Mouse (Mus musculus) kidney, embryonic 14.5 days (tissue): ENCODE measurements at regions not wholly inside any gene's neighbourhood (a gene's known extent, or its start where the extent isn't known, plus 50 kb on each side); places are given as distances from the start of the nearest gene placed in this dataset.
A peak's percentile ranks its signal among the peaks of the same experiment; 100 is the strongest.
"Not testable (repeated sequence)": the region's sequence is repeated elsewhere in the genome, so short reads cannot be mapped to it uniquely, and the experiment has no call there.

Experiments
- ATAC-seq: fragments of 200-750 bp; cut with Nextera tagmentation; 2 replicates; pipeline ENCODE4 v1.8.0; 2017; ENCODE audit warnings: moderate number of reproducible peaks, mild to moderate bottlenecking, moderate TSS enrichment, moderate library complexity; ENCODE audit not compliant: low FRiP score, low TSS enrichment
- H3K27ac ChIP-seq: fragments of 300-500 bp; sonication (generic); 2 replicates; pipeline ENCODE4 v1.5.1; 2014; ENCODE audit warnings: low read depth, mild to moderate bottlenecking, low read length, moderate library complexity, mixed read lengths
- H3K27me3 ChIP-seq: fragments of 300-500 bp; sonication (generic); 2 replicates; pipeline ENCODE4 v1.6.1; 2014; ENCODE audit warnings: mild to moderate bottlenecking, low read length; ENCODE audit not compliant: control insufficient read depth, insufficient read depth
- H3K36me3 ChIP-seq: fragments of 300-500 bp; sonication (generic); 2 replicates; pipeline ENCODE4 v1.6.1; 2014; ENCODE audit warnings: low read length, mixed read lengths; ENCODE audit not compliant: control insufficient read depth, insufficient read depth
- H3K4me1 ChIP-seq: fragments of 300-500 bp; sonication (generic); 2 replicates; pipeline ENCODE4 v1.6.1; 2014; ENCODE audit warnings: low read length, mixed read lengths; ENCODE audit not compliant: control insufficient read depth, insufficient read depth
- H3K4me2 ChIP-seq: fragments of 300-500 bp; sonication (generic); replicated peaks from 2 replicates; pipeline ENCODE4 v1.6.1; 2014; ENCODE audit warnings: low read depth, mild to moderate bottlenecking, low read length
- H3K4me3 ChIP-seq: fragments of 300-500 bp; sonication (generic); 2 replicates; pipeline ENCODE4 v1.5.1; 2014; ENCODE audit warnings: mild to moderate bottlenecking, low read length
- H3K9ac ChIP-seq: fragments of 300-500 bp; sonication (generic); 2 replicates; pipeline ENCODE4 v1.6.1; 2014; ENCODE audit warnings: low read depth, mild to moderate bottlenecking, low read length, moderate library complexity
- H3K9me3 ChIP-seq: fragments of 300-500 bp; sonication (generic); 2 replicates; pipeline ENCODE4 v1.6.1; 2016; ENCODE audit warnings: low read length; ENCODE audit not compliant: control insufficient read depth
- WGBS: fragments of 180-500 bp; shearing (Covaris S2); extraction: QIAGEN DNeasy Blood & Tissue Kit; methylation state at CpG from one replicate; pipeline ENCODE4 v1.1.7; 2014; 5-methylcytosine and 5-hydroxymethylcytosine counted together

DNA sequence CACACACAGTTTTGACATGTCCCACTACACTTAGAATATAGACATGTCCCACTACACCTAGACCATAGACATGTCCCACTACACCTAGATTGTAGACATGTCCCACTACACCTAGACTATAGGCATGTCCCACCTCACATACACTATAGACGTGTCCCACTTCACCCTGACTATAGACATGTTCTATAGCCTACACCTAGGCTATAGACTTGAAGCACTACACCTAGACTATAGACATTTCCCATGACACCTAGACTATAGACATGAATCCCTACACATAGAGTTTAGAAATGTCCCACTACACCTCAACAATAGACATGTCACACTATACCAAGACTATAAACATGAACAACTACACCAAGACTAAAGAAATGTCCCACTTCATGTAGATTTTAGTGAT lies 2580.9 kb downstream of the Gm37988 start:
- Histone ChIP-seq H3K27me3 (no peaks in the 10 kb centered on the region), H3K4me2 (no peak overlapping the region), H3K36me3 (no peaks in the 10 kb centered on the region), H3K9me3 (no peaks in the 10 kb centered on the region), H3K9ac (no peak overlapping the region), H3K4me1 (no peaks in the 10 kb centered on the region), H3K4me3 (no peak overlapping the region), H3K27ac (no peak overlapping the region)
- ATAC-seq = no peak
- 85% methylated on average over 1 of the region's 1 CpGs for WGBS

DNA sequence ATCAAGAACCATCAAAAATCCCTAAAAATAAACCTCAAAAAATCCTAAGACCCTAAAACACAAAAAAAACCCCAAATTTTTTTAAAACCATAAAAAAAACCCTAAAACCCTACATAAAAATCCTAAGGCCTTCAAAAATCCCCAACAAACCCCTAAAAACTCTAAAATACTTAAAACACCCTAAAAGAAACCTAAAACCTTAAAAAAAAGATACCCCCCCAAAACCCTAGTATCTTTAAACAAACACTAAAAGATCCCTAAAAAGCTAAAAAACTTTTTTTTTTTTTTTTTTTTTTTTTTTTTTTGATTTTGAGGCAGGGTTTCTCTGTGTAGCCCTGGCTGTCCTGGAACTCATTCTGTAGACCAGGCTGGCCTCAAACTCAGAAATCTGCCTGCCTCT lies 2585.8 kb downstream of the Gm37988 start:
- H3K4me2 ChIP-seq = no peak overlapping the region
- H3K27ac ChIP-seq = no peak overlapping the region
- no peak overlapping the region for H3K4me3 ChIP-seq
- H3K9me3 ChIP-seq = no peaks in the 10 kb centered on the region
- no peaks in the 10 kb centered on the region for H3K4me1 ChIP-seq
- ATAC-seq = no peak
- no peaks in the 10 kb centered on the region for H3K36me3 ChIP-seq
- no peaks in the 10 kb centered on the region for H3K27me3 ChIP-seq
- no peak overlapping the region for H3K9ac ChIP-seq

DNA sequence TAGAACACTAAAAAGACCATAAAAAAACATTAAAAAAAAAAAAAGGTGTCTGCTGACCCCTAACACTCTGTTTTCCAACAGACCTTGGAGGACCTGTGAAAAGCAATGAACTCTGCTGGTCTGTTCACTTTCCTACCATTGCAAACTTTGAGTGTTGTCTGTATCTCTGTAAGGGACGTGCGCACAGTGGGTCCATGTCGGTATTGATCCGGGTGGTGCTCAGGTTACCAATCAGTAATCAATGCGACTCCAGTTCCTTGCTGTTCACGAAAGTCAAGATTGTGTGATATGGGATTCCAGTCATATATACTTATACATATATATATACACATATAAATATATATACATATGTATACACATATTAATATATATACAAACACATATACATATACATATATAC lies 2586.5 kb downstream of the Gm37988 start:
- Histone ChIP-seq H3K27ac (no peak overlapping the region), H3K9ac (no peak overlapping the region), H3K36me3 (no peaks in the 10 kb centered on the region), H3K27me3 (no peaks in the 10 kb centered on the region), H3K4me2 (no peak overlapping the region), H3K9me3 (no peaks in the 10 kb centered on the region), H3K4me1 (no peaks in the 10 kb centered on the region), H3K4me3 (no peak overlapping the region)
- 93% methylated on average over 6 of the region's 6 CpGs for WGBS
- no peak for ATAC-seq

DNA sequence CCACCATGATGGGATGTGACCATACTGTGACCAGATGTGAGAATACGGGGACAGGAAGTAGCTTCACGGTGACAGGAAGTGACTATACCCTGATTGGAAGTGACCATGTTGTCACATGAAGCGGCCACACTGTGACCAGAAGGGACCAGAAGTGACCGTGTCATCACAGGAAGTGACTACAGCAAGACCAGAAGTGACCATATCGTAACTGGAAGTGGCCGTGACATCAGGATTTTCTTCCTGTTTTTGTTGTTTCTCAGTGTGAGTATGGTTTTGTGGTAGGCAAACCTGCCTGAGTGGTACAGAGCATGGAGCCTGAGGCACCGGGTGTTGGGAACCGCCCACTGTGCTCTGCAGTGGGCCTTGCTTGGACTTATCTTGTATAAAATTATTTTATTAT lies 2587.8 kb downstream of the Gm37988 start:
- Histone ChIP-seq H3K9me3 (no peaks in the 10 kb centered on the region), H3K4me1 (no peaks in the 10 kb centered on the region), H3K27ac (no peak overlapping the region), H3K4me2 (no peak overlapping the region), H3K9ac (no peak overlapping the region), H3K27me3 (no peaks in the 10 kb centered on the region), H3K36me3 (no peaks in the 10 kb centered on the region), H3K4me3 (no peak overlapping the region)
- 88% methylated on average over 8 of the region's 8 CpGs for WGBS
- ATAC-seq = no peak

DNA sequence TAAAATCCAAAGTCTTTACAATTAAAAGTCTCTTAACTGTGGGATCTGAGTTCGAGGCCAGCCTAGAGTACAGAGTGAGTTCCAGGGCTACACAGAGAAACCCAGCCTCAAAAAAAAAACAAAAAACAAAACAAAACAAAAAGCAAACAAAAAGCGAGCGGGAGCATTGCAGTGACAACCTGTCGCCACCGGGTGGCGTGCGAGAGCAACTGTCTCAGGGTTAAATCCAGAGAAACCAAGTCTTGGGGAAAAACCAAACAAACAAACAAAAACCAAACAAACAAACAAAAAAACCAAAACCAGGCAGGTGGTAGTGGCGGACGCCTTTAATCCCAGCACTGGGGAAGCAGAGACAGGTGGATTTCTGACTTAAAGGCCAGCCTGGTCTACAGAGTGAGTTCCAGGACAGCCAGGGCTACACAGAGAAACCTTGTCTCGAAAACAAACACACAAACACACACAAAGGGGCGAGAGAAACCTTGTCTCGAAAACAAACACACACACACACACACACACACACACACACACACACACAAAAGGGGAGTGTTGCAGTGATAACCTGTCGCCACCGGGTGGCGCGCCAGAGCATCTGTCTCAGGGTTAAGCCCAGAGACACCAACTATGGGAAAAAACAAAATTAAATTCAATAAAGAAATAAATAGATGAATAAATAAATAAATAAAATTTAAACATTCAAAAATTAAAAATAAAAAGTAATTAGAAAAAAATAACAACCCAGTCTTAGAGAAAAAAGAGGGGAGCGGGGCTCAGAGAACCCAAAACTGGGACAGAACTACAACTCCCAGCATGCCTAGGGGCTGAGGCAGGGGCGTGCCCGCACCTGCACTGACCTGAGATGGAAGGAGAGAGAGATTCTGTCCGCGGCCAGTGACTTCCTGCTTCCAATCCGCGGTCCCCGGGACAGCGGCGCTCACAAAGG lies 2589.4 kb downstream of the Gm37988 start:
- Histone ChIP-seq H3K9ac (peak overlapping the region; percentile 59; the same call in 1 of the 2 replicates), H3K27ac (peak overlapping the region; percentile 71; the same call in 1 of the 2 replicates), H3K36me3 (no peaks in the 10 kb centered on the region), H3K4me2 (peak overlapping the region; percentile 27), H3K4me1 (no peaks in the 10 kb centered on the region), H3K27me3 (no peaks in the 10 kb centered on the region), H3K9me3 (no peaks in the 10 kb centered on the region), H3K4me3 (peak overlapping the region; percentile 68)
- WGBS = 14% methylated on average over 26 of the region's 26 CpGs
- peak; percentile 88 for ATAC-seq

DNA sequence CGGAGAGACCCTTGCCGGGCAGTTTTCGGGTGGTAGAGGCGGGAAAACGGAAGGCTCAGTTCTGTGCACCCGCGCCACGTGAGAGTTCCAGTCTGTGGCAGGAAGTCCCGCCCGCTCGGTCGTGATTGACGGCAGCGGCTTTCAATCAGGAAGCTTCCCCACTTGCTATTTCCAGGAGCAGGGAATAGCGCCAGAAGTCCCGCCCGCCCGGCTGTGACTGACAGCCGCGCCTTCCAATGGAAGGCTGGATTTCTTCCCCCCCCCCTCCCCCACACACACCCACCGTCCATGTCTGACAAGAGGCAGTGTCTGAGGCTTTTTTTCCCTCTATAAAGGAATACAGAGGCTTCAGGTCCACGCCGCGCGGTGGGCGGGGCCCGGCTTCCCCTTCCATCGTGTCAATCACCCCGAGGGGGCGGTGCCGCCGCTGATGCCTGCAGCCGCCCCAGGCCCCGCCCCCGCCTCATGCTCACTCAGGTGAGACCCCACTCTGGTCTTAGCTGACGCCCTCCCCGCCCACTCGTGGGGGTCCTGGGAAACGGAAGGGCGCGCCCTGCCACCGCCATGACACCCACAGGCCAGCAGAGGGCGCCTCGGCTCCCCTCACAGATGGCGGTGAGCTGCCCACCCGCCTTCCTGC lies 2590.2 kb downstream of the Gm37988 start:
- peak; percentile 97 for ATAC-seq
- H3K4me1 ChIP-seq = no peaks in the 10 kb centered on the region
- H3K27me3 ChIP-seq = no peaks in the 10 kb centered on the region
- H3K36me3 ChIP-seq = no peaks in the 10 kb centered on the region
- peak overlapping the region; percentile 71; the same call in 1 of the 2 replicates for H3K27ac ChIP-seq
- H3K4me2 ChIP-seq = peak overlapping the region; percentile 54
- WGBS = under 1% methylated on average over 41 of the region's 46 CpGs
- H3K9ac ChIP-seq = peak overlapping the region; percentile 73
- H3K4me3 ChIP-seq = peak overlapping the region; percentile 68
- no peaks in the 10 kb centered on the region for H3K9me3 ChIP-seq

DNA sequence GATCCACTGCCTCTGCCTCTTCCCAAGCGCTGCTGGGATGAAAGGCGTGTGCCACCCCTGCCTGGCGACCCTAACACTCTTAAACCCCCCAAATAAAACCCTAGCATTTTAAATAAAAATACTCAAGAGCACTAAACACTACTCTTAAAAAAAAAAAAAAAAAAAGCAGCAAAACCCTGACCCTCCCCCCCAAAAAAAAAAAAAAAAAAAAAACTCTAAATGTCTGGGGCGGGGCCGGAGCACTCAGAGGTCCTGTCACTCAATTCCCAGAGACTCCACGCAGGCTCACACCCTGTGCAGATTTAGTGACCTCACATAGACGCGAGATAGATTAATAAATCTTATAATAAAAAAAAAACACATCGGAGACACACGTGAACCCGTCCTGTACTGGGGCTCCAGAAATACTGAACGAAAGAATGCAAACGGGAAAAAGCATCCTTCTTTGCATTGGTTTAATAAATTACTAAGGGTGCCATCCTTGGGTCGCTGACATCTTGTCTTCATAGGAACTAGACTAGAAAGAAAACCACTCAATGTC lies 2591.1 kb downstream of the Gm37988 start:
- Histone ChIP-seq H3K27ac (no peak overlapping the region), H3K4me1 (no peaks in the 10 kb centered on the region), H3K36me3 (no peaks in the 10 kb centered on the region), H3K9ac (peak overlapping the region; percentile 73), H3K4me3 (peak overlapping the region; percentile 54), H3K9me3 (no peaks in the 10 kb centered on the region), H3K4me2 (peak overlapping the region; percentile 54), H3K27me3 (no peaks in the 10 kb centered on the region)
- WGBS = 51% methylated on average over 14 of the region's 14 CpGs
- no peak; the same call in 1 of the 2 replicates for ATAC-seq

DNA sequence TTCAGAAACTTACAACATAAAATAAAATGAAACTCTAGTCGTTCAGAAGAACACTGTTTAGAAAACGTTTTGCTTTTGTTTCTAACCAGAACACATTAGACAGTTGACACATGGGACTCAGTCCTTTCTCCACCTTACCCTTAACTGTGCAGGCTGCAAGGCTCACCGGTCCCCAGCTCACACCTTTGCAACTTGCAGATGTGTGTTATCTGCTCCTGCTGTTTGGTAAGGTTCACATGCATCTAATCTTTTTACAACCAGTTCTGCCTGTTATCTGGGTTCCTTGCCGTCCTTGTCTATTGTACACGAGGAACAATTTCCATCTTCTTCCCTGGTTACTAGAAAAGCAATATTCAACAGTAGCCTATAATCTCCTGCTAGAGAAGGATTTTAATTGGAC lies 2598.0 kb downstream of the Gm37988 start:
- H3K9me3 ChIP-seq, ATAC-seq, H3K27me3 ChIP-seq, H3K4me1 ChIP-seq, H3K4me2 ChIP-seq, H3K9ac ChIP-seq, H3K27ac ChIP-seq, H3K36me3 ChIP-seq, H3K4me3 ChIP-seq: not testable (repeated sequence)
- 72% methylated on average over 5 of the region's 5 CpGs for WGBS

DNA sequence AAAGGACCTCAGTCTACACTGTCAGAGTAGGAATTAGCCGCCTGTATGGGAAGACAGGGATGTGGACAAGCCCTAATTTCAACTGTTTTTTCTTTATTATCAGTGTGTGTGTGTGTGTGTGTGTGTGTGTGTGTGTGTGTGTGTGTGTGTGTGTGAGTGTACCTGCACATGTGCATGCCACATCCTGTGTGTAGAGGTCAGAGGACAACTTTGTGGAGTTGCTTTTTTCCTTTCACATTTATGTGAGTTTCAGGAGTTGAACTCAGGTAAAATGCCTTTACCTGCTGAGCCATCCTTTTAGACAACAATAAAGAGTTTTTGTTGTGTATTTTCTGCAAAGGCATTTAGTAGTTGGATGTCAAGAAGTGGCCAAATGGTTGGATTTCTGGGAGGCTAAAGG lies 2606.8 kb downstream of the Gm37988 start:
- WGBS = 70% methylated on average over 1 of the region's 1 CpGs
- H3K27ac ChIP-seq = no peak overlapping the region
- no peaks in the 10 kb centered on the region for H3K36me3 ChIP-seq
- H3K4me2 ChIP-seq = no peak overlapping the region
- no peaks in the 10 kb centered on the region for H3K4me1 ChIP-seq
- H3K9me3 ChIP-seq = no peaks in the 10 kb centered on the region
- no peak for ATAC-seq
- H3K9ac ChIP-seq = no peak overlapping the region
- H3K4me3 ChIP-seq = no peak overlapping the region
- H3K27me3 ChIP-seq = no peaks in the 10 kb centered on the region
